Mouse (Mus musculus) intestine, embryonic 15.5 days (tissue): ENCODE measurements around the gene Lgr4. TPM values are rescaled to one million over a fixed set of nuclear protein-coding genes. Genes with fewer than 3 reads are reported as not detected.

Source experiments
- ATAC-seq: fragments of 200-750 bp; cut with Nextera tagmentation; 2 replicates; pipeline ENCODE4 v1.8.0; 2017; ENCODE audit warnings: moderate TSS enrichment, moderate library complexity
- H3K27ac ChIP-seq: fragments of 300-500 bp; sonication (generic); 2 replicates; pipeline ENCODE4 v1.5.1; 2015; ENCODE audit warnings: mild to moderate bottlenecking, inconsistent platforms
- H3K27me3 ChIP-seq: fragments of 300-500 bp; sonication (generic); replicated peaks from 2 replicates; pipeline ENCODE4 v1.6.1; 2015; ENCODE audit warnings: inconsistent platforms
- H3K36me3 ChIP-seq: fragments of 300-500 bp; sonication (generic); 2 replicates; pipeline ENCODE4 v1.6.1; 2015; ENCODE audit warnings: inconsistent platforms
- H3K4me1 ChIP-seq: fragments of 300-500 bp; sonication (generic); replicated peaks from 2 replicates; pipeline ENCODE4 v1.6.1; 2015; ENCODE audit warnings: inconsistent platforms
- H3K4me2 ChIP-seq: fragments of 300-500 bp; sonication (generic); replicated peaks from 2 replicates; pipeline ENCODE4 v1.6.1; 2015; ENCODE audit warnings: mild to moderate bottlenecking, inconsistent platforms
- H3K4me3 ChIP-seq: fragments of 300-500 bp; sonication (generic); replicated peaks from 2 replicates; pipeline ENCODE4 v1.5.1; 2015; ENCODE audit warnings: inconsistent platforms
- H3K9ac ChIP-seq: fragments of 300-500 bp; sonication (generic); 2 replicates; pipeline ENCODE4 v1.6.1; 2015; ENCODE audit warnings: inconsistent platforms
- H3K9me3 ChIP-seq: fragments of 300-500 bp; sonication (generic); 2 replicates; pipeline ENCODE4 v1.6.1; 2016; ENCODE audit warnings: inconsistent platforms
- WGBS: fragments of 180-500 bp; shearing (Covaris S2); methylation state at CpG from one replicate; pipeline ENCODE4 v1.1.7; 2015; 5-methylcytosine and 5-hydroxymethylcytosine counted together
- polyA plus RNA-seq: library from polyadenylated mRNA; unstranded; fragments of >200 nt; fragmentation: Nextera tagmentation; extraction: Ambion mirVana; gene quantifications from 2 replicates; pipeline ENCODE4 v1.2.1, GENCODE M21; 2015

Lgr4 gene
- polyA plus RNA-seq, 1 experiment from 2014 or later, result 29.4 TPM

- ATAC-seq, result peak; percentile 65
- H3K36me3 ChIP-seq, result 0 out of 2 replicates have a peak, but pooled peaks cover 2% of the 10 kb centered on the region
- H3K9ac ChIP-seq, result no peak overlapping the region
- under 1% methylated on average over 7 of the region's 7 CpGs for WGBS
- no peak overlapping the region for H3K4me2 ChIP-seq
- no peaks in the 10 kb centered on the region for H3K9me3 ChIP-seq
- no peaks in the 10 kb centered on the region for H3K4me1 ChIP-seq
- H3K27ac ChIP-seq, result no peak overlapping the region
- H3K27me3 ChIP-seq, result no peaks in the 10 kb centered on the region
- no peak overlapping the region for H3K4me3 ChIP-seq
These were observed 13.2 kb upstream of the Lgr4 start for GRCm38 (mm10) chr2:109904171-109904821.

GRCm38 (mm10) chr2:109909122-109909521, 8.3 kb upstream of the Lgr4 start:
- Histone ChIP-seq H3K27ac (no peak overlapping the region), H3K27me3 (no peaks in the 10 kb centered on the region), H3K36me3 (no peaks in the 10 kb centered on the region), H3K4me3 (no peak overlapping the region), H3K4me1 (no peaks in the 10 kb centered on the region), H3K9me3 (no peaks in the 10 kb centered on the region), H3K4me2 (no peak overlapping the region), H3K9ac (no peak overlapping the region)
- ATAC-seq, result peak; percentile 72
- WGBS, result 55% methylated on average over 2 of the region's 2 CpGs

- no peaks in the 10 kb centered on the region for H3K36me3 ChIP-seq
- no peak overlapping the region for H3K9ac ChIP-seq
- no peaks in the 10 kb centered on the region for H3K4me1 ChIP-seq
- WGBS, result 92% methylated on average over 8 of the region's 8 CpGs
- no peak overlapping the region for H3K4me3 ChIP-seq
- no peaks in the 10 kb centered on the region for H3K9me3 ChIP-seq
- H3K27me3 ChIP-seq, result no peaks in the 10 kb centered on the region
- no peak overlapping the region for H3K4me2 ChIP-seq
- no peak for ATAC-seq
- H3K27ac ChIP-seq, result no peak overlapping the region
These were observed 5.2 kb upstream of the Lgr4 start for GRCm38 (mm10) chr2:109912216-109912615.

GRCm38 (mm10) chr2:109912766-109913165, 4.7 kb upstream of the Lgr4 start:
- Histone ChIP-seq H3K9me3 (no peaks in the 10 kb centered on the region), H3K4me3 (no peak overlapping the region), H3K9ac (no peak overlapping the region), H3K27me3 (no peaks in the 10 kb centered on the region), H3K36me3 (no peaks in the 10 kb centered on the region), H3K4me1 (no peaks in the 10 kb centered on the region), H3K27ac (no peak overlapping the region), H3K4me2 (no peak overlapping the region)
- no peak for ATAC-seq
- 88% methylated on average over 12 of the region's 12 CpGs for WGBS

GRCm38 (mm10) chr2:109913241-109913640, 4.2 kb upstream of the Lgr4 start:
- Histone ChIP-seq H3K9me3 (no peaks in the 10 kb centered on the region), H3K4me3 (no peak overlapping the region), H3K4me1 (no peaks in the 10 kb centered on the region), H3K27me3 (no peaks in the 10 kb centered on the region), H3K9ac (no peak overlapping the region), H3K27ac (no peak overlapping the region), H3K4me2 (no peak overlapping the region), H3K36me3 (no peaks in the 10 kb centered on the region)
- WGBS, result 62% methylated on average over 8 of the region's 8 CpGs
- ATAC-seq, result no peak

- Histone ChIP-seq H3K4me1 (peaks cover 7% of the 10 kb centered on the region), H3K9me3 (no peaks in the 10 kb centered on the region), H3K27ac (no peak overlapping the region), H3K36me3 (no peaks in the 10 kb centered on the region), H3K4me2 (no peak overlapping the region), H3K27me3 (no peaks in the 10 kb centered on the region), H3K9ac (no peak overlapping the region), H3K4me3 (no peak overlapping the region)
- no peak for ATAC-seq
These were observed 2.8 kb upstream of the Lgr4 start for GRCm38 (mm10) chr2:109914601-109915000.

- H3K27ac ChIP-seq, result no peak overlapping the region
- no peaks in the 10 kb centered on the region for H3K27me3 ChIP-seq
- H3K9ac ChIP-seq, result no peak overlapping the region
- no peaks in the 10 kb centered on the region for H3K36me3 ChIP-seq
- WGBS, result 6% methylated on average over 11 of the region's 11 CpGs
- H3K9me3 ChIP-seq, result no peaks in the 10 kb centered on the region
- H3K4me2 ChIP-seq, result peak overlapping the region; percentile 72
- H3K4me3 ChIP-seq, result peak overlapping the region; percentile 92
- peak; percentile 16 for ATAC-seq
- H3K4me1 ChIP-seq, result peaks cover 11% of the 10 kb centered on the region
These were observed 508 bp upstream of the Lgr4 start for GRCm38 (mm10) chr2:109916782-109917495.

- Histone ChIP-seq H3K9ac (peak overlapping the region; percentile 98), H3K4me3 (peak overlapping the region; percentile 92), H3K27me3 (no peaks in the 10 kb centered on the region), H3K27ac (peak overlapping the region; percentile 99), H3K9me3 (no peaks in the 10 kb centered on the region), H3K4me2 (peak overlapping the region; percentile 72), H3K4me1 (peaks cover 11% of the 10 kb centered on the region), H3K36me3 (no peaks in the 10 kb centered on the region)
- no peak for ATAC-seq
- WGBS, result 6% methylated on average over 22 of the region's 22 CpGs
These were observed 1.3 kb downstream of the Lgr4 start for GRCm38 (mm10) chr2:109918592-109919262.

GRCm38 (mm10) chr2:109920471-109920870, 3.0 kb downstream of the Lgr4 start:
- H3K4me2 ChIP-seq, result peak overlapping the region; percentile 72
- H3K27me3 ChIP-seq, result no peaks in the 10 kb centered on the region
- H3K27ac ChIP-seq, result no peak overlapping the region; the same call in 1 of the 2 replicates
- no peaks in the 10 kb centered on the region for H3K36me3 ChIP-seq
- H3K4me1 ChIP-seq, result peaks cover 11% of the 10 kb centered on the region
- 69% methylated on average over 7 of the region's 7 CpGs for WGBS
- ATAC-seq, result no peak
- peak overlapping the region; percentile 47 for H3K9ac ChIP-seq
- H3K4me3 ChIP-seq, result peak overlapping the region; percentile 92
- H3K9me3 ChIP-seq, result no peaks in the 10 kb centered on the region

GRCm38 (mm10) chr2:109921298-109922035, 4.0 kb downstream of the Lgr4 start:
- no peaks in the 10 kb centered on the region for H3K9me3 ChIP-seq
- 44% methylated on average over 8 of the region's 8 CpGs for WGBS
- peak overlapping the region; percentile 72 for H3K4me2 ChIP-seq
- 0 out of 2 replicates have a peak, but pooled peaks cover 3% of the 10 kb centered on the region for H3K36me3 ChIP-seq
- no peak overlapping the region for H3K27ac ChIP-seq
- H3K27me3 ChIP-seq, result no peaks in the 10 kb centered on the region
- H3K9ac ChIP-seq, result no peak overlapping the region
- no peak for ATAC-seq
- H3K4me3 ChIP-seq, result peak overlapping the region; percentile 7
- H3K4me1 ChIP-seq, result peaks cover 17% of the 10 kb centered on the region

- WGBS, result 61% methylated on average over 3 of the region's 3 CpGs
- Histone ChIP-seq H3K4me3 (no peak overlapping the region), H3K9ac (no peak overlapping the region), H3K27ac (no peak overlapping the region), H3K9me3 (no peaks in the 10 kb centered on the region), H3K27me3 (no peaks in the 10 kb centered on the region), H3K4me1 (peaks cover 17% of the 10 kb centered on the region), H3K36me3 (0 out of 2 replicates have a peak, but pooled peaks cover 3% of the 10 kb centered on the region), H3K4me2 (peak overlapping the region; percentile 72; the same call in 1 of the 2 replicates)
- no peak for ATAC-seq
These were observed 4.9 kb downstream of the Lgr4 start for GRCm38 (mm10) chr2:109922306-109922705.

- Histone ChIP-seq H3K4me3 (no peak overlapping the region; the same call in 1 of the 2 replicates), H3K27me3 (no peaks in the 10 kb centered on the region), H3K4me2 (peak overlapping the region; percentile 36), H3K4me1 (peaks cover 22% of the 10 kb centered on the region), H3K9me3 (no peaks in the 10 kb centered on the region), H3K27ac (no peak overlapping the region), H3K9ac (no peak overlapping the region), H3K36me3 (0 out of 2 replicates have a peak, but pooled peaks cover 3% of the 10 kb centered on the region)
- WGBS, result 59% methylated on average over 3 of the region's 3 CpGs
- no peak for ATAC-seq
These were observed 5.6 kb downstream of the Lgr4 start for GRCm38 (mm10) chr2:109923031-109923430.
